Mouse (Mus musculus): ENCODE data around the gene Il17re.

- TF ChIP-seq CTCF (IDR thresholded peaks at IDR 0.05), result no peak
- TF ChIP-seq EP300 (IDR thresholded peaks at IDR 0.05), result no peak
These were observed 26.5 kb upstream of the Il17re start for GRCm38 (mm10) chr6:113431801-113432200.
